Mouse (Mus musculus) MEL (cell line): Measurements from ENCODE around the gene Sult5a1. TPM values are rescaled to one million over a fixed set of nuclear protein-coding genes. Genes with fewer than 3 reads are reported as not detected.

Experiments used
- DNase-seq: peaks from one replicate; pipeline ENCODE4 v3.0.0; 2011; ENCODE audit warnings: low read depth, low spot score
- H3K27ac ChIP-seq: 2 replicates; pipeline ENCODE4 v1.5.1; 2012; ENCODE audit warnings: low read depth, mild to moderate bottlenecking, control low read depth, low read length, moderate library complexity; ENCODE audit not compliant: control insufficient read depth
- H3K27me3 ChIP-seq, 2 experiments: fragments of 150-350 bp in 1 of 2; sonication (generic) in 1 of 2; 2 replicates each; pipeline ENCODE4 v1.6.1; 2012; ENCODE audit warnings: low read length in 2 of 2, mild to moderate bottlenecking in 2 of 2, improper control_type of control experiment in 1 of 2, moderate library complexity in 1 of 2; ENCODE audit not compliant: insufficient read depth in 2 of 2, control insufficient read depth in 1 of 2
- H3K36me3 ChIP-seq, 2 experiments: 2 replicates each; pipeline ENCODE4 v1.6.1; 2012 to 2014; ENCODE audit warnings: low read length in 2 of 2, improper control_type of control experiment in 1 of 2, inconsistent platforms in 1 of 2, mild to moderate bottlenecking in 1 of 2; ENCODE audit not compliant: insufficient read depth in 2 of 2, control insufficient read depth in 1 of 2
- H3K4me1 ChIP-seq, 2 experiments: fragments of 150-350 bp in 1 of 2; sonication (generic) in 1 of 2; 2 replicates each; pipeline ENCODE4 v1.6.1; 2012; ENCODE audit warnings: low read length in 2 of 2, improper control_type of control experiment in 1 of 2, mild to moderate bottlenecking in 1 of 2; ENCODE audit not compliant: insufficient read depth in 2 of 2, control insufficient read depth in 1 of 2
- H3K4me3 ChIP-seq, 2 experiments: fragments of 150-350 bp in 1 of 2; sonication (generic) in 1 of 2; 2 replicates each; pipeline ENCODE4 v1.5.1; 2012; ENCODE audit warnings: low read depth in 2 of 2, low read length in 2 of 2, mild to moderate bottlenecking in 2 of 2, moderate library complexity in 2 of 2, control low read depth in 1 of 2, improper control_type of control experiment in 1 of 2; ENCODE audit not compliant: control insufficient read depth in 1 of 2, insufficient read depth in 1 of 2
- H3K79me2 ChIP-seq: 2 replicates; pipeline ENCODE4 v1.6.1; 2012; ENCODE audit warnings: mild to moderate bottlenecking, low read length, moderate library complexity; ENCODE audit not compliant: control insufficient read depth, poor library complexity, insufficient read depth
- H3K9ac ChIP-seq: 2 replicates; pipeline ENCODE4 v1.6.1; 2012; ENCODE audit warnings: low read depth, mild to moderate bottlenecking, control low read depth, low read length, moderate library complexity; ENCODE audit not compliant: control insufficient read depth, poor library complexity, severe bottlenecking
- H3K9me3 ChIP-seq: fragments of 150-350 bp; sonication (generic); replicated peaks from 2 replicates; pipeline ENCODE4 v1.6.1; 2012; ENCODE audit warnings: mild to moderate bottlenecking, low read length, improper control_type of control experiment, moderate library complexity; ENCODE audit not compliant: insufficient read depth
- BHLHE40 ChIP-seq: IDR thresholded peaks from 2 replicates; pipeline ENCODE4 v1.6.1; 2012; ENCODE audit warnings: low read depth, mild to moderate bottlenecking, inconsistent platforms, low read length, improper control_type of control experiment, borderline replicate concordance
- CHD2 ChIP-seq: IDR thresholded peaks from 2 replicates; pipeline ENCODE4 v1.6.1; 2011; ENCODE audit warnings: low read length, improper control_type of control experiment
- E2F4 ChIP-seq: IDR thresholded peaks from 2 replicates; pipeline ENCODE4 v1.6.1; 2011; ENCODE audit warnings: low read depth, low read length, improper control_type of control experiment, borderline replicate concordance
- GATA1 ChIP-seq: IDR thresholded peaks from 2 replicates; pipeline ENCODE4 v1.6.1; 2011; ENCODE audit warnings: low read depth, low read length, improper control_type of control experiment
- HCFC1 ChIP-seq: IDR thresholded peaks from 2 replicates; pipeline ENCODE4 v1.6.1; 2012; ENCODE audit warnings: low read depth, mild to moderate bottlenecking, inconsistent platforms, low read length, improper control_type of control experiment, moderate library complexity
- MAFK ChIP-seq: IDR thresholded peaks from 2 replicates; pipeline ENCODE4 v1.6.1; 2011; ENCODE audit warnings: low read depth, mild to moderate bottlenecking, low read length, improper control_type of control experiment, borderline replicate concordance
- MAX ChIP-seq: IDR thresholded peaks from 2 replicates; pipeline ENCODE4 v1.6.1; 2011; ENCODE audit warnings: low read length, improper control_type of control experiment
- MAZ ChIP-seq: IDR thresholded peaks from 2 replicates; pipeline ENCODE4 v1.6.1; 2012; ENCODE audit warnings: low read depth, mild to moderate bottlenecking, inconsistent platforms, low read length, improper control_type of control experiment
- POLR2AphosphoS2 ChIP-seq: IDR thresholded peaks from 2 replicates; pipeline ENCODE4 v1.6.1; 2011; ENCODE audit warnings: low read length, improper control_type of control experiment
- POLR2AphosphoS5 ChIP-seq: IDR thresholded peaks from 2 replicates; pipeline ENCODE4 v1.6.1; 2012; ENCODE audit warnings: low read depth, borderline replicate concordance, mild to moderate bottlenecking, inconsistent platforms, low read length, moderate library complexity, mixed read lengths
- RAD21 ChIP-seq: IDR thresholded peaks from 2 replicates; pipeline ENCODE4 v1.6.1; 2011; ENCODE audit warnings: mild to moderate bottlenecking, low read depth, low read length, improper control_type of control experiment
- SIN3A ChIP-seq: IDR thresholded peaks from 2 replicates; pipeline ENCODE4 v1.6.1; 2012; ENCODE audit warnings: low read length, improper control_type of control experiment, inconsistent platforms
- SMC3 ChIP-seq: IDR thresholded peaks from 2 replicates; pipeline ENCODE4 v1.6.1; 2011; ENCODE audit warnings: low read depth, low read length, improper control_type of control experiment
- TBP ChIP-seq: IDR thresholded peaks from 2 replicates; pipeline ENCODE4 v1.8.0; 2011; ENCODE audit warnings: low read depth, low read length, improper control_type of control experiment
- TCF12 ChIP-seq: IDR thresholded peaks from 2 replicates; pipeline ENCODE4 v1.6.1; 2014; ENCODE audit warnings: low read depth, mild to moderate bottlenecking, inconsistent platforms, low read length, improper control_type of control experiment, moderate library complexity
- USF1 ChIP-seq: IDR thresholded peaks from 2 replicates; pipeline ENCODE4 v1.6.1; 2014; ENCODE audit warnings: low read depth, mild to moderate bottlenecking, inconsistent platforms, low read length, improper control_type of control experiment, moderate library complexity
- polyA plus RNA-seq, 2 experiments: library from polyadenylated mRNA; stranded (reverse) in 1 of 2; unstranded in 1 of 2; fragments of >175 nt in 1 of 2; fragments of >200 nt in 1 of 2; gene quantifications; 2 replicates each; pipeline versions ENCODE4 v1.2.1 to v1.2.4; 2012; ENCODE audit warnings: low replicate concordance in 2 of 2, low read depth in 1 of 2; ENCODE audit not compliant: insufficient read length in 2 of 2, insufficient read depth in 1 of 2, missing spikeins in 1 of 2
- total RNA-seq: library from RNA; depleted of rRNA; stranded (reverse); fragments of 300-350 nt; gene quantifications from 2 replicates; pipeline ENCODE4 v1.2.3, GENCODE M21; 2012

Gene Sult5a1
- total and polyA plus RNA-seq, 3 experiments, result 0.15 TPM; not detected in 2

- Histone ChIP-seq H3K4me1 (no peaks in the 10 kb centered on the region), H3K9ac (no peak overlapping the region), H3K36me3 (no peaks in the 10 kb centered on the region), H3K9me3 (no peaks in the 10 kb centered on the region), H3K79me2 (no peaks in the 10 kb centered on the region), H3K27ac (no peak overlapping the region), H3K4me3 (no peak overlapping the region), H3K27me3 (no peaks in the 10 kb centered on the region)
- DNase-seq, result no peak
- no peak for TF ChIP-seq TCF12
- TF ChIP-seq HCFC1, result no peak
- TF ChIP-seq SMC3, result no peak
- no peak for TF ChIP-seq MAX
- no peak for TF ChIP-seq TBP
- TF ChIP-seq GATA1, result no peak
- no peak for TF ChIP-seq MAFK
- TF ChIP-seq RAD21, result no peak
- TF ChIP-seq USF1, result no peak
Observed at GRCm38 (mm10) chr8:123126193-123126816, 31.8 kb downstream of the Sult5a1 start.

GRCm38 (mm10) chr8:123122670-123123069 is 35.4 kb downstream of the Sult5a1 start:
- Histone ChIP-seq H3K9me3 (no peaks in the 10 kb centered on the region), H3K4me1 (peaks cover 4 to 13% of the 10 kb centered on the region in 2 experiments; a peak in 3 of 4 replicates), H3K79me2 (no peaks in the 10 kb centered on the region), H3K9ac (no peak overlapping the region), H3K27ac (no peak overlapping the region), H3K4me3 (no peak overlapping the region), H3K36me3 (peaks cover 0 to 3% of the 10 kb centered on the region in 2 experiments; a peak in 1 of 4 replicates), H3K27me3 (no peaks in the 10 kb centered on the region)
- no peak for DNase-seq
- no peak for TF ChIP-seq BHLHE40
- TF ChIP-seq CHD2, result no peak
- TF ChIP-seq POLR2AphosphoS2, result no peak
- TF ChIP-seq E2F4, result no peak
- no peak for TF ChIP-seq SIN3A
- no peak for TF ChIP-seq RAD21
- TF ChIP-seq POLR2AphosphoS5, result no peak

GRCm38 (mm10) chr8:123122059-123122458 is 36.1 kb downstream of the Sult5a1 start:
- Histone ChIP-seq H3K79me2 (no peaks in the 10 kb centered on the region), H3K36me3 (peaks cover 0 to 3% of the 10 kb centered on the region in 2 experiments; a peak in 1 of 4 replicates), H3K27me3 (no peaks in the 10 kb centered on the region), H3K27ac (no peak overlapping the region), H3K4me3 (no peak overlapping the region), H3K9ac (no peak overlapping the region), H3K9me3 (no peaks in the 10 kb centered on the region), H3K4me1 (peaks cover 5 to 16% of the 10 kb centered on the region in 2 experiments; a peak in 3 of 4 replicates)
- no peak for TF ChIP-seq MAZ
- no peak for DNase-seq
